Mouse (Mus musculus) CD4-positive, CD25-positive, alpha-beta regulatory T cell, adult 9 weeks (primary cell): ENCODE data around the gene Actr8. TPM values are rescaled to one million over a fixed set of nuclear protein-coding genes. Genes with fewer than 3 reads are reported as not detected.

ENCODE experiments used
- polyA plus RNA-seq: library from polyadenylated mRNA; unstranded; fragments of 100-300 nt; shearing (Covaris generic); gene quantifications from one replicate; pipeline ENCODE4 v1.2.1, GENCODE M21; 2017

Actr8 gene
- polyA plus RNA-seq, result 73.2 TPM

GRCm38 (mm10) chr14:29978254-29979204, at the start of gene Actr8:
Gene Actr8, plus strand, starts transcription at chr14:29978337.

GRCm38 (mm10) chr14:29968075-29968821, 9.9 kb upstream of the Actr8 start, which contains the start of gene Selenok:
Gene Selenok, plus strand, starts transcription at chr14:29968308.

GRCm38 (mm10) chr14:30008733-30009575, 30.8 kb downstream of the Actr8 start, which contains the start of the genes Il17rb and Chdh:
Gene Il17rb, minus strand, starts transcription at chr14:30008896.
Gene Chdh, plus strand, starts transcription at chr14:30009023.

Other genes with a start within 250 kb of the Actr8 start
- 258 TPM for gene Selenok, start 10.0 kb upstream of the Actr8 start, polyA plus RNA-seq
- gene Il17rb, start 30.6 kb downstream of the Actr8 start, polyA plus RNA-seq, result 2.0 TPM
- 2.0 TPM for gene Chdh, start 30.7 kb downstream of the Actr8 start, polyA plus RNA-seq